Comparison of ENCODE assay signal across 10 mouse cellular contexts in genomic region chr14:31472451-31473061, GRCm38 (mm10). TPM values are rescaled to one million over a fixed set of nuclear protein-coding genes. Genes with fewer than 3 reads are reported as not detected.
A peak's percentile ranks its signal among the peaks of the same experiment; 100 is the strongest.
DNase-seq lines count a peak whose midpoint lies in the region; ATAC-seq and TF ChIP-seq lines count a peak whose summit lies in the region.
"Had no signal": no experiment of that assay in that cellular context is flagged by ENCODE, and none has a peak within 500 bp of the region (broad histone marks: within the 10 kb centered on the region; RNA-seq: fewer than 3 reads in every experiment).

No protein-coding gene starts in this region.

- H3K9ac ChIP-seq in hindbrain, embryonic 13.5 days, result no peak overlapping the region
- H3K9ac ChIP-seq: embryonic facial prominence, embryonic 13.5 days; lung, embryonic 15.5 days had no signal

- H3K27ac ChIP-seq in hindbrain, embryonic 10.5 days, result no peak overlapping the region
- no peak overlapping the region for H3K27ac ChIP-seq in hindbrain, embryonic 13.5 days
- H3K27ac ChIP-seq in thymus, adult 2 months (ENCODE audit: control insufficient read depth, insufficient read depth, low read length), result no peak overlapping the region
- H3K27ac ChIP-seq: embryonic facial prominence, embryonic 13.5 days; lung, embryonic 15.5 days had no signal

- H3K4me1 ChIP-seq in hindbrain, embryonic 10.5 days (replicated peaks), result no peaks in the 10 kb centered on the region
- no peaks in the 10 kb centered on the region for H3K4me1 ChIP-seq in hindbrain, embryonic 13.5 days (replicated peaks)
- no peaks in the 10 kb centered on the region; the same call in 1 of the 2 replicates for H3K4me1 ChIP-seq in E14TG2a.4 (replicated peaks; ENCODE audit: low read depth, low read length)
- H3K4me1 ChIP-seq in thymus, adult 2 months (replicated peaks; ENCODE audit: control insufficient read depth, insufficient read depth, low read length), result no peaks in the 10 kb centered on the region
- H3K4me1 ChIP-seq: embryonic facial prominence, embryonic 13.5 days; lung, embryonic 15.5 days had no signal

- no peak overlapping the region for H3K4me2 ChIP-seq in hindbrain, embryonic 13.5 days
- H3K4me2 ChIP-seq: embryonic facial prominence, embryonic 13.5 days; lung, embryonic 15.5 days had no signal

- no peaks in the 10 kb centered on the region for H3K9me3 ChIP-seq in hindbrain, embryonic 10.5 days
- no peaks in the 10 kb centered on the region for H3K9me3 ChIP-seq in hindbrain, embryonic 13.5 days
- no peaks in the 10 kb centered on the region for H3K9me3 ChIP-seq in E14TG2a.4 (ENCODE audit: low read length)
- H3K9me3 ChIP-seq: embryonic facial prominence, embryonic 13.5 days; lung, embryonic 15.5 days had no signal

- no peak overlapping the region for H3K4me3 ChIP-seq in hindbrain, embryonic 10.5 days
- H3K4me3 ChIP-seq in hindbrain, embryonic 13.5 days, result no peak overlapping the region
- no peak overlapping the region for H3K4me3 ChIP-seq in E14TG2a.4 (replicated peaks; ENCODE audit: low read length)
- no peak overlapping the region for H3K4me3 ChIP-seq in thymus, adult 2 months (ENCODE audit: control insufficient read depth, insufficient read depth, low read length)
- H3K4me3 ChIP-seq: embryonic facial prominence, embryonic 13.5 days; lung, embryonic 15.5 days had no signal

- peak; percentile 60 for TF ChIP-seq CTCF in E14TG2a.4 (conservative IDR thresholded peaks at IDR 0.05; ENCODE audit: low read length)
- TF ChIP-seq CTCF in thymus, adult 2 months (IDR thresholded peaks at IDR 0.05; ENCODE audit: borderline replicate concordance, control insufficient read depth, extremely low read depth, insufficient read depth, low read length, poor library complexity), result no peak

- 6% methylated on average over 5 of the region's 5 CpGs for WGBS in hindbrain, embryonic 10.5 days
- 8% methylated on average over 5 of the region's 5 CpGs for WGBS in hindbrain, embryonic 13.5 days
- WGBS in thymus, adult 2 months, result 9% methylated on average over 5 of the region's 5 CpGs

- no peak for TF ChIP-seq POLR2A in thymus, adult 2 months (IDR thresholded peaks at IDR 0.05; ENCODE audit: control insufficient read depth, extremely low read depth, insufficient read depth, low read length, poor library complexity)

- no peak for ATAC-seq in hindbrain, embryonic 13.5 days (ENCODE audit: low FRiP score)
- ATAC-seq in cerebellum, adult (ENCODE audit: insufficient number of reproducible peaks, low FRiP score, low TSS enrichment), result peak; percentile 64; the same call in 1 of the 2 replicates

- no peaks in the 10 kb centered on the region for H3K27me3 ChIP-seq in hindbrain, embryonic 10.5 days (ENCODE audit: insufficient read depth, poor library complexity, severe bottlenecking)
- no peaks in the 10 kb centered on the region for H3K27me3 ChIP-seq in hindbrain, embryonic 13.5 days
- no peaks in the 10 kb centered on the region for H3K27me3 ChIP-seq in E14TG2a.4 (ENCODE audit: insufficient read depth, low read length)
- H3K27me3 ChIP-seq in thymus, adult 2 months (ENCODE audit: control insufficient read depth, insufficient read depth, low read length), result no peaks in the 10 kb centered on the region
- H3K27me3 ChIP-seq: embryonic facial prominence, embryonic 13.5 days; lung, embryonic 15.5 days had no signal

- no peaks in the 10 kb centered on the region; the same call in 1 of the 2 replicates for H3K36me3 ChIP-seq in hindbrain, embryonic 10.5 days
- 0 out of 2 replicates have a peak, but pooled peaks cover 6% of the 10 kb centered on the region for H3K36me3 ChIP-seq in hindbrain, embryonic 13.5 days
- H3K36me3 ChIP-seq in E14TG2a.4 (ENCODE audit: insufficient read depth, low read length), result no peaks in the 10 kb centered on the region
- no peaks in the 10 kb centered on the region for H3K36me3 ChIP-seq in thymus, adult 2 months (ENCODE audit: control insufficient read depth, insufficient read depth, low read length)
- H3K36me3 ChIP-seq: embryonic facial prominence, embryonic 13.5 days; lung, embryonic 15.5 days had no signal

- peak; percentile 40 for DNase-seq in hindbrain, embryonic 10.5 days (ENCODE audit: low spot score)
- peak; percentile 53 to 76 for DNase-seq in frontal cortex, postnatal 36 days (ENCODE audit: low spot score in 2 of 2)
- DNase-seq in left cerebral cortex, adult 11 months (ENCODE audit: low spot score), result peak; percentile 41
- peak; percentile 47 to 67 for DNase-seq in natural killer cell, adult 2 months (ENCODE audit: low spot score in 2 of 2)
- DNase-seq in thymus, adult 2 months, result peak; percentile 60

RNA-seq across cellular contexts. Expression of gene Eaf1, which starts 21.6 kb away (rescaled TPM):
- polyA plus RNA-seq in hindbrain, embryonic 10.5 days (2016; fragmentation: Nextera tagmentation; extraction: Ambion mirVana), result 19.3 and 25.1 TPM in 2 replicates
- 9.6 and 10.9 TPM in 2 replicates for polyA plus RNA-seq in hindbrain, embryonic 13.5 days (2015; fragmentation: Nextera tagmentation; extraction: Ambion mirVana)
- polyA plus RNA-seq in thymus, adult 2 months (2012; rRNA removed), result 140 and 151 TPM in 2 replicates

RNA-seq across cellular contexts. Expression of gene Mettl6, which starts 22.3 kb away (rescaled TPM):
- 62.3 and 80.7 TPM in 2 replicates for polyA plus RNA-seq in hindbrain, embryonic 10.5 days (2016; fragmentation: Nextera tagmentation; extraction: Ambion mirVana)
- polyA plus RNA-seq in hindbrain, embryonic 13.5 days (2015; fragmentation: Nextera tagmentation; extraction: Ambion mirVana), result 54.1 and 55.0 TPM in 2 replicates
- polyA plus RNA-seq in thymus, adult 2 months (2012; rRNA removed), result 26.4 and 28.8 TPM in 2 replicates

RNA-seq across cellular contexts. Expression of gene Sh3bp5, which starts 36.7 kb away (rescaled TPM):
- polyA plus RNA-seq in hindbrain, embryonic 10.5 days (2016; fragmentation: Nextera tagmentation; extraction: Ambion mirVana), result 19.3 and 23.7 TPM in 2 replicates
- 140 and 142 TPM in 2 replicates for polyA plus RNA-seq in hindbrain, embryonic 13.5 days (2015; fragmentation: Nextera tagmentation; extraction: Ambion mirVana)
- polyA plus RNA-seq in thymus, adult 2 months (2012; rRNA removed), result 10.5 and 10.7 TPM in 2 replicates
